Mouse (Mus musculus) lung, postnatal 0 days (tissue): ENCODE data around the gene Prss8.

Experiments
- CTCF ChIP-seq: IDR thresholded peaks from 2 replicates; pipeline ENCODE4 v1.5.1; 2016; ENCODE audit warnings: antibody characterized with exemption, mild to moderate bottlenecking
- EP300 ChIP-seq: IDR thresholded peaks from 2 replicates; pipeline ENCODE4 v1.6.1; 2016; ENCODE audit warnings: antibody characterized with exemption, mild to moderate bottlenecking, control low read depth

DNA sequence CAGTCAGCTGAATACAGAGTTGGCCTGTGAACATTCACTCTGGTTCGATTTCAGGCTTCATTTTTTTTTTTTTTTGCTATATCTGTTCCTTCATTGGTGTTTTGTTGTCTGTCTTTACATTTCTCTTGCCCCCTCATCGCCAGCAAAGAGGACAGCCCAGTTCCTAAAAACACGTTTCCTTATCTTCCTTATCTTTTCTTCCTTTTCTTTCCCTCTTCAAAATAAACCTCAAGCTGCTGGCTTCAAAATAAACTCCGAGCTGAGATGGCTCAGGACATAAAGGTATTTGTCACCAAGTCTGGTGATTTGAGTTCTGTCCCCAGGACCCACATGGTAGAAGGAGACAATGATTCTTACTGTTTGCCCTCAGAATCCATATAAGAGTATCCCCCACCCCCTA is 17.0 kb downstream of the Prss8 start:
- no peak for TF ChIP-seq CTCF
- TF ChIP-seq EP300, result no peak
